In the genomic region with DNA sequence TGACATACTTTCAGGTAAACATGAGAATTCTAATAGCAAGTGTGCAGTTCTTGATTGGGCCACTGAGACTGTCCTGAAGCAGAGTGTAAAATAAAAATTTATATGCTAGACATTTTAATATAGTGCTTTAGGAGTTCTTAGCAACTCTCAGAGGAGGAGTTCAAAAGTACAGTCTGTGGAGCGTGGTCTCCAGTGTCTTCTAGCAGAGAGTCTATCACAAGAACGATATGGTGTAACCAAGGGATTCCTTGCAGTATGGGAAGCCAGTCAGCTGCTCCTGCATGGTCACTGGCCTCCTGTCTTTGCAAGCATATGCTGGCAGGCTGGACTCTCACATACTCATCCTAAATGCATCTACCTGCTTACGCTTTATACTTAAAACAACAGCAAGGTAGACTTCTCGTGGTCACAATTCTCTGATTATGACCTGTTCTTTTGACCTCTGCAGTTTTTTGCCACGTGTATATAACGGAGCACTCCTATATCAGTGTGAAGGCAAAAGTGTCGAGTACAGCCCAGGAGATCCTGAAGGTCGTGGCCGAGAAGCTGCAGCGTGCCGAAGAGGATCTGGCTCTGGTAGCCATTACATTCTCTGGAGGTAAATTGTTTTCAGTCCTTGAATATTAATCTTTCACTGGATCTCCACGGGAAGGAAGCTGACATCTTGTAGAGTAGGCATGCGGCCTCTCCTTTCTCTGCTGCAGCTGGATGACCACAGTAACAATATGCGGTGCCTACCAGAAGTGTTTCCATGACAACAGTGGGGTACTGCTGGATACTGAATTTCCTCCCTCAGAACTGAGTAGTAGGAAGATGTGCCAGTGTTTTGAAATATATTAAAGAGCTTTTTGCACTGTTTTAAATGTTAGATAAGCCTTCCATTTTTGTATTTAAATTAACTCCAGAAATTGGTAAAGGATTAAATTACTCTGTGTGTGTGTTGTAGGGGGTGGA, we compare ENCODE assay signal across 12 mouse cellular contexts.
DNase-seq lines count a peak whose midpoint lies in the region; ATAC-seq and TF ChIP-seq lines count a peak whose summit lies in the region.
"Had no signal": no experiment of that assay in that cellular context is flagged by ENCODE, and none has a peak within 500 bp of the region (broad histone marks: within the 10 kb centered on the region; RNA-seq: fewer than 3 reads in every experiment).

No protein-coding gene starts in this region.

- no peaks in the 10 kb centered on the region for H3K27me3 ChIP-seq in heart, embryonic 12.5 days (replicated peaks)
- H3K27me3 ChIP-seq in heart, adult 2 months (ENCODE audit: control insufficient read depth, insufficient read depth, low read length): no peaks in the 10 kb centered on the region
- no peaks in the 10 kb centered on the region for H3K27me3 ChIP-seq in stomach, embryonic 14.5 days (ENCODE audit: control insufficient read depth, insufficient read depth, low read length)
- no peaks in the 10 kb centered on the region for H3K27me3 ChIP-seq in stomach, postnatal 0 days (ENCODE audit: control insufficient read depth, insufficient read depth, low read length)
- H3K27me3 ChIP-seq in intestine, embryonic 15.5 days (replicated peaks): no peaks in the 10 kb centered on the region
- H3K27me3 ChIP-seq: Patski had no signal

- H3K9me3 ChIP-seq in heart, embryonic 12.5 days (replicated peaks): no peaks in the 10 kb centered on the region
- H3K9me3 ChIP-seq in stomach, embryonic 14.5 days (ENCODE audit: control insufficient read depth, low read depth, low read length): no peaks in the 10 kb centered on the region
- H3K9me3 ChIP-seq in stomach, postnatal 0 days (ENCODE audit: control insufficient read depth, low read length): no peaks in the 10 kb centered on the region
- H3K9me3 ChIP-seq in intestine, embryonic 15.5 days: no peaks in the 10 kb centered on the region

- peaks cover 20% of the 10 kb centered on the region for H3K4me1 ChIP-seq in heart, embryonic 12.5 days (replicated peaks)
- peaks cover 11% of the 10 kb centered on the region for H3K4me1 ChIP-seq in heart, adult 2 months (ENCODE audit: control insufficient read depth, insufficient read depth, low read length)
- H3K4me1 ChIP-seq in stomach, embryonic 14.5 days (ENCODE audit: control insufficient read depth, insufficient read depth, low read length): no peaks in the 10 kb centered on the region
- no peaks in the 10 kb centered on the region for H3K4me1 ChIP-seq in stomach, postnatal 0 days (replicated peaks; ENCODE audit: control insufficient read depth, insufficient read depth)
- 0 out of 2 replicates have a peak, but pooled peaks cover 4% of the 10 kb centered on the region for H3K4me1 ChIP-seq in intestine, embryonic 15.5 days (replicated peaks)

- TF ChIP-seq CTCF in heart, adult 2 months (IDR thresholded peaks at IDR 0.05): no peak
- TF ChIP-seq CTCF in stomach, postnatal 0 days (IDR thresholded peaks at IDR 0.05; ENCODE audit: low read depth): no peak

- no peak for TF ChIP-seq EP300 in heart, adult 2 months (IDR thresholded peaks at IDR 0.05; ENCODE audit: insufficient read depth, low read depth, low read length)
- TF ChIP-seq EP300 in stomach, postnatal 0 days (optimal IDR thresholded peaks at IDR 0.05): no peak

- 57% methylated on average over 14 of the region's 14 CpGs for WGBS in heart, embryonic 12.5 days
- 55% methylated on average over 14 of the region's 14 CpGs for WGBS in heart, adult 2 months
- 52% methylated on average over 14 of the region's 14 CpGs for WGBS in stomach, embryonic 14.5 days
- WGBS in stomach, postnatal 0 days: 64% methylated on average over 14 of the region's 14 CpGs
- WGBS in intestine, embryonic 15.5 days: 46% methylated on average over 14 of the region's 14 CpGs

- H3K36me3 ChIP-seq in heart, embryonic 12.5 days: peaks cover 8% of the 10 kb centered on the region; the same call in 1 of the 2 replicates
- H3K36me3 ChIP-seq in heart, adult 2 months (ENCODE audit: control insufficient read depth, insufficient read depth, low read length): peaks cover 40% of the 10 kb centered on the region
- no peaks in the 10 kb centered on the region for H3K36me3 ChIP-seq in stomach, embryonic 14.5 days (ENCODE audit: control insufficient read depth, insufficient read depth, low read length)
- H3K36me3 ChIP-seq in stomach, postnatal 0 days (ENCODE audit: control insufficient read depth, insufficient read depth, low read length): no peaks in the 10 kb centered on the region
- H3K36me3 ChIP-seq in intestine, embryonic 15.5 days: no peaks in the 10 kb centered on the region

- H3K4me3 ChIP-seq in heart, embryonic 12.5 days: no peak overlapping the region
- H3K4me3 ChIP-seq in heart, adult 2 months: no peak overlapping the region
- no peak overlapping the region for H3K4me3 ChIP-seq in stomach, embryonic 14.5 days (ENCODE audit: low read depth, low read length)
- no peak overlapping the region for H3K4me3 ChIP-seq in stomach, postnatal 0 days (ENCODE audit: low read depth, low read length)
- H3K4me3 ChIP-seq in intestine, embryonic 15.5 days (replicated peaks): no peak overlapping the region

- intact Hi-C loops in heart, adult 2 months (cut with DNase I): no loop called here

- no peak for DNase-seq in heart, adult 2 months
- no peak for DNase-seq in stomach, postnatal 0 days (ENCODE audit: low spot score)
- no peak for DNase-seq in cerebellum, postnatal 14 days
- DNase-seq in yolk sac, embryonic 10.5 days (ENCODE audit: low spot score): no peak
- DNase-seq in ovary, postnatal 36 days (ENCODE audit: low spot score): no peak
- DNase-seq: B cell, adult 2 months had no signal

- H3K79me2 ChIP-seq in heart, adult 2 months (replicated peaks; ENCODE audit: control insufficient read depth, insufficient read depth, low read length): no peaks in the 10 kb centered on the region

- TF ChIP-seq POLR2A in heart, adult 2 months (IDR thresholded peaks at IDR 0.05; ENCODE audit: insufficient read depth, low read depth, low read length): no peak

- no peak overlapping the region for H3K9ac ChIP-seq in heart, embryonic 12.5 days
- H3K9ac ChIP-seq in heart, adult 2 months (ENCODE audit: low read depth, low read length): no peak overlapping the region
- no peak overlapping the region for H3K9ac ChIP-seq in stomach, embryonic 14.5 days (replicated peaks; ENCODE audit: low read depth, low read length)
- H3K9ac ChIP-seq in stomach, postnatal 0 days (ENCODE audit: low read length): no peak overlapping the region
- no peak overlapping the region for H3K9ac ChIP-seq in intestine, embryonic 15.5 days
- H3K9ac ChIP-seq: liver, embryonic 14.5 days had no signal

- peak; percentile 39; the same call in 1 of the 2 replicates for ATAC-seq in heart, embryonic 12.5 days (ENCODE audit: insufficient number of reproducible peaks, low FRiP score)
- ATAC-seq in stomach, embryonic 14.5 days (ENCODE audit: insufficient number of reproducible peaks, insufficient read depth, low FRiP score, low read depth): 0 out of 2 replicates have a peak, but pooled peaks have one; percentile 56
- no peak for ATAC-seq in stomach, postnatal 0 days (ENCODE audit: low FRiP score, low TSS enrichment)
- peak; percentile 59 for ATAC-seq in intestine, embryonic 15.5 days
- ATAC-seq: Patski had no signal

- H3K4me2 ChIP-seq in heart, embryonic 12.5 days: no peak overlapping the region
- H3K4me2 ChIP-seq in stomach, embryonic 14.5 days (replicated peaks; ENCODE audit: low read depth, low read length): no peak overlapping the region
- H3K4me2 ChIP-seq in stomach, postnatal 0 days (replicated peaks; ENCODE audit: low read depth): no peak overlapping the region
- no peak overlapping the region for H3K4me2 ChIP-seq in intestine, embryonic 15.5 days (replicated peaks)
- H3K4me2 ChIP-seq: heart, embryonic 11.5 days had no signal

- H3K27ac ChIP-seq in heart, embryonic 12.5 days (ENCODE audit: poor library complexity, severe bottlenecking): peak overlapping the region; percentile 33; the same call in 1 of the 2 replicates
- H3K27ac ChIP-seq in heart, adult 2 months: no peak overlapping the region; the same call in 1 of the 2 replicates
- H3K27ac ChIP-seq in stomach, embryonic 14.5 days (ENCODE audit: low read length): no peak overlapping the region
- no peak overlapping the region for H3K27ac ChIP-seq in stomach, postnatal 0 days (replicated peaks)
- no peak overlapping the region for H3K27ac ChIP-seq in intestine, embryonic 15.5 days
- H3K27ac ChIP-seq: liver, embryonic 14.5 days had no signal
